Mouse (Mus musculus): ENCODE results near the gene Rnf224. TPM values are rescaled to one million over a fixed set of nuclear protein-coding genes. Genes with fewer than 3 reads are reported as not detected.

The Rnf224 gene
- total and polyA plus RNA-seq, 3 experiments = 0.13 to 0.66 TPM; not detected in 1

DNA sequence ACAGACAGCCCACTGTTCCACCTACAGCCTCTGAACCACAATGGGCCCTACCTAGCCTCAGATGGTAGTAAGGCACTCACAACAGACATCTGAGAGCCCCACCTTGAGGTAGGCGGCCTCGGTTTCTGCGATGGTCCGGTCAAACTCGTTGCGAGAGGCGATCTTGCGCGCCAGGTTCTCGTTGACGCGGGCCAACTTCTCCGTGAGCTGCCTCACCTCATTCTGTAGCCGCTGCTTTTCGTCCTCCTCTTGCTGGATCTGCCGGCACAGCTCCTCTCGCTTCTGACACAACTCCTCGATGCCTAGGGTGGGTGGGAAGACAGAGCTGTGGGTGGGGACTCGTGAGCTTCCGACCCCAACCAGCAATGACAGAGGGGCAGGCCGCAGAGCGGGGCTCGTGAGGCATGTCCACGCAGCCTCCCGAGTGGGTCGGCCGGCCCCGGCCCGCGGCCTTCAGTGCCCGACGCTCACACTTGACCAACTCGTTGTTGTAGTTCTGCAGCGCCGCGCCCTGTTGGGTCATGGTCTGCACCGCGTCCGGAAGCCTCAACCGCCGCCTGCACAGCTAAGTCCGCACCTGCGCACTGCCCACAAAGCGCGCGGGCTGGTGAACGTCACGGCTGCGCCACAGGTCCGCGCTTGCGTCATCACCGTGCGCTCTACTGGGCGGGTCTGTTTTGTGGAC lies 35.4 kb upstream of the Rnf224 start, which contains the start of the genes Ssna1 and Anapc2:
TSS of gene Ssna1 (minus strand) at position 612 of the 685 bp plus-strand sequence.
TSS of gene Anapc2 (plus strand) at position 652 of the 685 bp plus-strand sequence.
- peak; percentile 66 for ATAC-seq (ENCODE audit: extremely low read depth, insufficient number of reproducible peaks, low FRiP score, poor library complexity, severe bottlenecking)
- peaks cover 91% of the 10 kb centered on the region for H3K36me3 ChIP-seq (replicated peaks)
- H3K4me1 ChIP-seq (ENCODE audit: insufficient read depth, low read depth, low read length) = peaks cover 64% of the 10 kb centered on the region

DNA sequence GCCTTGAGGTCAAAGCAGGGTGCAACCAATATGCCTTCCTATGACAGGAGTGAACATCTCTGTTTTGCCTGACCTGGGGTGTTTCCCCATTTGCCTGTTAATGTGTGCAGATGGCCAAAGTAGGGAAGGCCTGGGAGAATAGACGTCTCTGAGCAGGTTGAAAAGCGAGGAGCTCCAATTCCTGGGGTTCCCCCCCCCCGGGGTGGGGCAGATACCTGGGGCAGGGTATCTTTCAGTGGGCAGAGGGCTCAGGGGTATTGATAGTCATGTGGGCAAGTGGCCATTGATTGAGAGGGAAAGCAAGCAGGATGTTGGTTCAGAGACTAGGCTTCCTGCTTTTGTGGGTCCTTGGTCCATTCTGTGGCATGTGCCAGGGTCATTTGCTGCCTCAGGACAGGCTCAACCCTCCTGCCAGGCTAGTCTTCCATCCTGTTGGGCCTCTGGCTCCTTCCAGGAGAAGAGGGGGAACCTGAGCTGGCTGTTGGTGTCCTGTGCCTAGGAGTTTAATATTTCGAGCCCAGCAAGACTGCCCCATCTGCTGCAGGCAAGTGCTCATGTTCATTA lies 31.2 kb upstream of the Rnf224 start:
- no peak for DNase-seq (ENCODE audit: low spot score)
- TF ChIP-seq CTCF (IDR thresholded peaks at IDR 0.05; ENCODE audit: low read depth, low read length) = no peak
- no peak for TF ChIP-seq POLR2AphosphoS5 (IDR thresholded peaks at IDR 0.05; ENCODE audit: insufficient replicate concordance, low read depth, low read length)
- no peak for TF ChIP-seq GATA1 (IDR thresholded peaks at IDR 0.05; ENCODE audit: borderline replicate concordance, low read length)
- no peak for TF ChIP-seq GATA2 (IDR thresholded peaks at IDR 0.05; ENCODE audit: borderline replicate concordance, low read depth, low read length)
- TF ChIP-seq TAL1 (conservative IDR thresholded peaks at IDR 0.05; ENCODE audit: low read depth, low read length) = no peak
- Histone ChIP-seq H3K4me1 (ENCODE audit: insufficient read depth, low read depth, low read length) (peaks cover 91% of the 10 kb centered on the region), H3K27me3 (ENCODE audit: insufficient read depth, low read length) (no peaks in the 10 kb centered on the region), H3K4me3 (ENCODE audit: low read depth, low read length) (no peak overlapping the region), H3K36me3 (replicated peaks) (peaks cover 83% of the 10 kb centered on the region), H3K9me3 (replicated peaks) (no peaks in the 10 kb centered on the region)
- ATAC-seq (ENCODE audit: extremely low read depth, insufficient number of reproducible peaks, low FRiP score, poor library complexity, severe bottlenecking) = no peak

More for the DNA sequence above, 35.4 kb upstream of the Rnf224 start, which contains the start of the genes Ssna1 and Anapc2:
- H3K9me3 ChIP-seq (replicated peaks) = no peaks in the 10 kb centered on the region
- no peak for TF ChIP-seq CTCF (IDR thresholded peaks at IDR 0.05; ENCODE audit: low read depth, low read length)
- no peak for TF ChIP-seq GATA2 (IDR thresholded peaks at IDR 0.05; ENCODE audit: borderline replicate concordance, low read depth, low read length)
- no peak for TF ChIP-seq TAL1 (conservative IDR thresholded peaks at IDR 0.05; ENCODE audit: low read depth, low read length)
- TF ChIP-seq GATA1 (IDR thresholded peaks at IDR 0.05; ENCODE audit: borderline replicate concordance, low read length) = no peak
- TF ChIP-seq POLR2AphosphoS5 (IDR thresholded peaks at IDR 0.05; ENCODE audit: insufficient replicate concordance, low read depth, low read length) = no peak
- H3K4me3 ChIP-seq (ENCODE audit: low read depth, low read length) = peak within 1 kb of the TSS; percentile 84
- DNase-seq (ENCODE audit: low spot score) = peak; percentile 87
- no peaks in the 10 kb centered on the region for H3K27me3 ChIP-seq (ENCODE audit: insufficient read depth, low read length)

DNA sequence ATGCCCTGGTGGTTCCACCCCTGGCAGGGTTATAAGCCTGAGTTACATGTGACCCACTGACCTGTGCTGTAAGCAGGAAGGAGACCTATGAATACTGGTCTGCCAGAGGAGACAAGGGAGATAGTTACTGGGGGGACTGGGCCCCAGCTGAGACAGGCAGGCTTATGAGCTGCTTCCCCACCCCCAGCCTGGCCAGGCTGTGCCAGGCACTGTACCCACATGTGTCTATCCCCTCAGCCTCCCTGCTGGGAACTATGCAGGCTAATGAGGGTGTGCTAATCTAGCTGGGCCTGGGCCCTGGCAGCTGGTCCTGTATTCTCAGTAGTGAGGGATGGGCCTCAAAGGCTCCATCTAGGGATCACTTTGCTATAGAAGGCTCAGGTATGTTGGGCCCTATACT lies 30.7 kb upstream of the Rnf224 start:
- Histone ChIP-seq H3K4me3 (ENCODE audit: low read depth, low read length) (peak overlapping the region; percentile 89; the same call in 1 of the 2 replicates), H3K9me3 (replicated peaks) (no peaks in the 10 kb centered on the region), H3K36me3 (replicated peaks) (peaks cover 82% of the 10 kb centered on the region), H3K27me3 (ENCODE audit: insufficient read depth, low read length) (no peaks in the 10 kb centered on the region), H3K4me1 (ENCODE audit: insufficient read depth, low read depth, low read length) (peaks cover 91% of the 10 kb centered on the region)
- ATAC-seq (ENCODE audit: extremely low read depth, insufficient number of reproducible peaks, low FRiP score, poor library complexity, severe bottlenecking) (no peak), DNase-seq (ENCODE audit: low spot score) (no peak)
- no peak for TF ChIP-seq TAL1 (conservative IDR thresholded peaks at IDR 0.05; ENCODE audit: low read depth, low read length)

DNA sequence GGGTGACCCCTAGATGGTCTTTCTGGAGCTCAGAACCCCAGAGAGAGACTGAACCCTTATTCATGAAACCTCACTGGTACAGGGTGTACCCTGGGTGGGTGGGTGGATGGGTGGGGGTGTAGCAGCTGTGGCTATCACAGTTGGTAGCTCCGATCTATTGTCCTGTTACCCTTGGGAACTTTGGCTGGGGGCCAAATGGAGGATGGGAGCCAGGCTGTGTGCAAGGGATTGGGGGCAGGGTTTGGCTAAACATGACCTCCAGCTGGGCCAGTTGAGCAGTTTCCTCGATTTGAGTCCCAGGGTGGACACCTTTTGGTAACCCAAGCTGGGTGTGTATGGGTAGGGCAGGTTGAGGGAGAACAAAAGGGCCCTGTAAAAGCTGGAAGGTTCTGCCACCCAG lies 30.1 kb upstream of the Rnf224 start:
- Histone ChIP-seq H3K9me3 (replicated peaks) (no peaks in the 10 kb centered on the region), H3K27me3 (ENCODE audit: insufficient read depth, low read length) (no peaks in the 10 kb centered on the region), H3K36me3 (replicated peaks) (peaks cover 81% of the 10 kb centered on the region), H3K4me3 (ENCODE audit: low read depth, low read length) (peak overlapping the region; percentile 89; the same call in 1 of the 2 replicates), H3K4me1 (ENCODE audit: insufficient read depth, low read depth, low read length) (peaks cover 95% of the 10 kb centered on the region)
- TF ChIP-seq CTCF (IDR thresholded peaks at IDR 0.05; ENCODE audit: low read depth, low read length) (no peak), GATA2 (IDR thresholded peaks at IDR 0.05; ENCODE audit: borderline replicate concordance, low read depth, low read length) (no peak), GATA1 (IDR thresholded peaks at IDR 0.05; ENCODE audit: borderline replicate concordance, low read length) (no peak), TAL1 (conservative IDR thresholded peaks at IDR 0.05; ENCODE audit: low read depth, low read length) (no peak), POLR2AphosphoS5 (IDR thresholded peaks at IDR 0.05; ENCODE audit: insufficient replicate concordance, low read depth, low read length) (no peak)
- DNase-seq (ENCODE audit: low spot score) = no peak
- no peak for ATAC-seq (ENCODE audit: extremely low read depth, insufficient number of reproducible peaks, low FRiP score, poor library complexity, severe bottlenecking)

DNA sequence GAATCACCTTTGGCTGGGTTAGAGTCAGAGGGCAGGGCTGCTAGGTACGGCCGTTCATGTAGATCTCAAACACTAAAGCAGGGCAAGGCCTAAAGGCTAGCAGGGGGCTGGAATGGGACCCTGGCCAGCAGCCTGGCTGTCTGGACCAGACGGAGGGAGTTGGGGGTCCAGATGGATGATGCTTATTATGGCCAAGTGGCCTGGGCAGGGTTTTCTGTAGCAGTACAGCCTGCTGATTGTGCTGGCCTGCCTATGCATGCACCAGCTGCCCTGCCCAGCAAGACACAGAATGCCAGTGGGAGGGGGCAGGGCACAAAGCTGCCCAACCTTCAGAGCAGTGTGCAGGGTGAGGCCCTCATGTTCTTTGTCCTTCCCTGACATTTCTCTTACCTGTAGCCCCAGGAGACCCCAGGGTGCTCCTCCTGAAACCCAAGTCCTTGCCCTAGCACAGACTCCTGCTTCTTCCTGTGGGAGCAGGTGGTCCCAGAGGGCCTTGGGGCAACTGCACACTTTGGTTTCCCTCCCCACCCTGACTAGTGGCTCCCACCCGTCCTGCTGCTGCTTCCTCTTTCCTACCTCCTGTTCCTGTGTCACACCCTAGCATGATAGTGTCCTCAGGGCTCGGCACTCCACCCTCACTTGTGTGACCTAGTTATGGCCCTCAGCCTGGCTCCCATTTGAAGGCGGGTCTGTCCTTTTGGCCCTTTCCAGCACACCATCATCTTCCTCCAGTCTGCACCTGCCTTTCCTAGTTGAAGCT lies 29.5 kb upstream of the Rnf224 start:
- peaks cover 95% of the 10 kb centered on the region for H3K4me1 ChIP-seq (ENCODE audit: insufficient read depth, low read depth, low read length)
- H3K27me3 ChIP-seq (ENCODE audit: insufficient read depth, low read length) = no peaks in the 10 kb centered on the region
- ATAC-seq (ENCODE audit: extremely low read depth, insufficient number of reproducible peaks, low FRiP score, poor library complexity, severe bottlenecking) (peak; percentile 41; the same call in 1 of the 2 replicates), DNase-seq (ENCODE audit: low spot score) (peak; percentile 86)
- peak overlapping the region; percentile 89 for H3K4me3 ChIP-seq (ENCODE audit: low read depth, low read length)
- TF ChIP-seq CTCF (IDR thresholded peaks at IDR 0.05; ENCODE audit: low read depth, low read length) = no peak
- peaks cover 75% of the 10 kb centered on the region for H3K36me3 ChIP-seq (replicated peaks)
- no peaks in the 10 kb centered on the region for H3K9me3 ChIP-seq (replicated peaks)

DNA sequence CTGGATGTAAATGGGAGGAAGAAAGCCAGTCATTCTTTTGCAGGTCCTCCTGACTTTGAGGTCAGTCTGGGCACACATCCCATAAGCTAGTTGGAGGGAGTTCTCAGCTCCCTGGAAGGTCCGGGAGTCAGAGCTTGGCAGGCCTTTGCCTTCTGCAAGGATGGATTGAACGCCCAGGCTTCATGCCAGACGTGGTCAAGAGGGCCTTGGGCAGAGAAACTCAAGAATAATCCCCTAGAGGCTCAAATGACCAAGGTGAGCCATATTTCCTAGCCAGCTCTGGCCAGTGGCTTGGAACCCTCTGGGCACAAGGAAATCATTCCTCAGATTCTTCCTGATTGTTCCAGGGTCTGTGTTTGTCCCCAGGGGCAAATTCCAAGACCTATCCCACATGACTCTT lies 28.3 kb upstream of the Rnf224 start:
- no peak for TF ChIP-seq POLR2AphosphoS5 (IDR thresholded peaks at IDR 0.05; ENCODE audit: insufficient replicate concordance, low read depth, low read length)
- TF ChIP-seq TAL1 (conservative IDR thresholded peaks at IDR 0.05; ENCODE audit: low read depth, low read length) = no peak
- no peak for TF ChIP-seq GATA2 (IDR thresholded peaks at IDR 0.05; ENCODE audit: borderline replicate concordance, low read depth, low read length)
- TF ChIP-seq CTCF (IDR thresholded peaks at IDR 0.05; ENCODE audit: low read depth, low read length) = no peak
- no peak for TF ChIP-seq GATA1 (IDR thresholded peaks at IDR 0.05; ENCODE audit: borderline replicate concordance, low read length)
- Histone ChIP-seq H3K4me3 (ENCODE audit: low read depth, low read length) (peak overlapping the region; percentile 89; the same call in 1 of the 2 replicates), H3K27me3 (ENCODE audit: insufficient read depth, low read length) (no peaks in the 10 kb centered on the region), H3K9me3 (replicated peaks) (no peaks in the 10 kb centered on the region), H3K4me1 (ENCODE audit: insufficient read depth, low read depth, low read length) (peaks cover 83% of the 10 kb centered on the region), H3K36me3 (replicated peaks) (peaks cover 63% of the 10 kb centered on the region)
- DNase-seq (ENCODE audit: low spot score) (no peak), ATAC-seq (ENCODE audit: extremely low read depth, insufficient number of reproducible peaks, low FRiP score, poor library complexity, severe bottlenecking) (no peak)

All from G1E (cell line).